Mouse (Mus musculus): ENCODE results near the gene Them5. TPM values are rescaled to one million over a fixed set of nuclear protein-coding genes. Genes with fewer than 3 reads are reported as not detected.

The Them5 gene
- polyA plus RNA-seq, 1 experiment, result 0.35 TPM

- no peaks in the 10 kb centered on the region for H3K27me3 ChIP-seq (ENCODE audit: control insufficient read depth, insufficient read depth, low read length)
- 95% methylated on average over 6 of the region's 6 CpGs for WGBS
- TF ChIP-seq CTCF (IDR thresholded peaks at IDR 0.05; ENCODE audit: borderline replicate concordance, control insufficient read depth, extremely low read depth, insufficient read depth, low read length, poor library complexity) (no peak), POLR2A (IDR thresholded peaks at IDR 0.05; ENCODE audit: control insufficient read depth, extremely low read depth, insufficient read depth, low read length, poor library complexity) (no peak)
- H3K27ac ChIP-seq (ENCODE audit: control insufficient read depth, insufficient read depth, low read length), result no peak overlapping the region
- no peak overlapping the region for H3K4me3 ChIP-seq (ENCODE audit: control insufficient read depth, insufficient read depth, low read length)
- no peak for DNase-seq
- peaks cover 32% of the 10 kb centered on the region for H3K4me1 ChIP-seq (replicated peaks; ENCODE audit: control insufficient read depth, insufficient read depth, low read length)
- peaks cover 22% of the 10 kb centered on the region for H3K36me3 ChIP-seq (ENCODE audit: control insufficient read depth, insufficient read depth, low read length)
These were observed 25.6 kb downstream of the Them5 start for GRCm38 (mm10) chr3:94367511-94367910.

GRCm38 (mm10) chr3:94368631-94369030 lies 26.7 kb downstream of the Them5 start:
- H3K36me3 ChIP-seq (ENCODE audit: control insufficient read depth, insufficient read depth, low read length), result peaks cover 22% of the 10 kb centered on the region
- no peak overlapping the region for H3K27ac ChIP-seq (ENCODE audit: control insufficient read depth, insufficient read depth, low read length)
- 15% methylated on average over 6 of the region's 6 CpGs for WGBS
- no peaks in the 10 kb centered on the region for H3K27me3 ChIP-seq (ENCODE audit: control insufficient read depth, insufficient read depth, low read length)
- peaks cover 43% of the 10 kb centered on the region for H3K4me1 ChIP-seq (replicated peaks; ENCODE audit: control insufficient read depth, insufficient read depth, low read length)
- DNase-seq, result no peak
- TF ChIP-seq POLR2A (IDR thresholded peaks at IDR 0.05; ENCODE audit: control insufficient read depth, extremely low read depth, insufficient read depth, low read length, poor library complexity), result no peak
- TF ChIP-seq CTCF (IDR thresholded peaks at IDR 0.05; ENCODE audit: borderline replicate concordance, control insufficient read depth, extremely low read depth, insufficient read depth, low read length, poor library complexity), result no peak
- no peak overlapping the region for H3K4me3 ChIP-seq (ENCODE audit: control insufficient read depth, insufficient read depth, low read length)

GRCm38 (mm10) chr3:94369709-94370108 lies 27.8 kb downstream of the Them5 start:
- TF ChIP-seq POLR2A (IDR thresholded peaks at IDR 0.05; ENCODE audit: control insufficient read depth, extremely low read depth, insufficient read depth, low read length, poor library complexity) (no peak), CTCF (IDR thresholded peaks at IDR 0.05; ENCODE audit: borderline replicate concordance, control insufficient read depth, extremely low read depth, insufficient read depth, low read length, poor library complexity) (no peak)
- H3K4me1 ChIP-seq (replicated peaks; ENCODE audit: control insufficient read depth, insufficient read depth, low read length), result peaks cover 47% of the 10 kb centered on the region
- H3K27ac ChIP-seq (ENCODE audit: control insufficient read depth, insufficient read depth, low read length), result no peak overlapping the region
- DNase-seq, result no peak
- no peaks in the 10 kb centered on the region for H3K27me3 ChIP-seq (ENCODE audit: control insufficient read depth, insufficient read depth, low read length)
- H3K4me3 ChIP-seq (ENCODE audit: control insufficient read depth, insufficient read depth, low read length), result no peak overlapping the region
- 81% methylated on average over 2 of the region's 2 CpGs for WGBS
- peaks cover 17% of the 10 kb centered on the region for H3K36me3 ChIP-seq (ENCODE audit: control insufficient read depth, insufficient read depth, low read length)

- DNase-seq, result no peak
These were observed 29.7 kb downstream of the Them5 start for GRCm38 (mm10) chr3:94371637-94372036.

GRCm38 (mm10) chr3:94372038-94372437 lies 30.1 kb downstream of the Them5 start:
- peaks cover 1% of the 10 kb centered on the region; the same call in 1 of the 2 replicates for H3K36me3 ChIP-seq (ENCODE audit: control insufficient read depth, insufficient read depth, low read length)
- no peak for TF ChIP-seq POLR2A (IDR thresholded peaks at IDR 0.05; ENCODE audit: control insufficient read depth, extremely low read depth, insufficient read depth, low read length, poor library complexity)
- TF ChIP-seq CTCF (IDR thresholded peaks at IDR 0.05; ENCODE audit: borderline replicate concordance, control insufficient read depth, extremely low read depth, insufficient read depth, low read length, poor library complexity), result no peak
- H3K4me3 ChIP-seq (ENCODE audit: control insufficient read depth, insufficient read depth, low read length), result no peak overlapping the region
- 57% methylated on average over 3 of the region's 3 CpGs for whole genome bisulfite sequencing
- H3K4me1 ChIP-seq (replicated peaks; ENCODE audit: control insufficient read depth, insufficient read depth, low read length), result peaks cover 59% of the 10 kb centered on the region
- DNase-seq, result no peak
- H3K27ac ChIP-seq (ENCODE audit: control insufficient read depth, insufficient read depth, low read length), result no peak overlapping the region
- no peaks in the 10 kb centered on the region for H3K27me3 ChIP-seq (ENCODE audit: control insufficient read depth, insufficient read depth, low read length)

More at GRCm38 (mm10) chr3:94371637-94372036, 29.7 kb downstream of the Them5 start:
- H3K4me1 ChIP-seq (replicated peaks; ENCODE audit: control insufficient read depth, insufficient read depth, low read length), result peaks cover 59% of the 10 kb centered on the region
- no peaks in the 10 kb centered on the region for H3K27me3 ChIP-seq (ENCODE audit: control insufficient read depth, insufficient read depth, low read length)
- H3K27ac ChIP-seq (ENCODE audit: control insufficient read depth, insufficient read depth, low read length), result no peak overlapping the region
- TF ChIP-seq POLR2A (IDR thresholded peaks at IDR 0.05; ENCODE audit: control insufficient read depth, extremely low read depth, insufficient read depth, low read length, poor library complexity), result no peak
- TF ChIP-seq CTCF (IDR thresholded peaks at IDR 0.05; ENCODE audit: borderline replicate concordance, control insufficient read depth, extremely low read depth, insufficient read depth, low read length, poor library complexity), result no peak
- WGBS, result 81% methylated on average over 11 of the region's 11 CpGs
- H3K4me3 ChIP-seq (ENCODE audit: control insufficient read depth, insufficient read depth, low read length), result no peak overlapping the region
- H3K36me3 ChIP-seq (ENCODE audit: control insufficient read depth, insufficient read depth, low read length), result peaks cover 3% of the 10 kb centered on the region; the same call in 1 of the 2 replicates

GRCm38 (mm10) chr3:94372641-94373040 lies 30.7 kb downstream of the Them5 start, which contains the start of gene Rorc:
Rorc (plus strand) TSS chr3:94372794.
- Histone ChIP-seq H3K27me3 (ENCODE audit: control insufficient read depth, insufficient read depth, low read length) (no peaks in the 10 kb centered on the region), H3K4me1 (replicated peaks; ENCODE audit: control insufficient read depth, insufficient read depth, low read length) (peaks cover 59% of the 10 kb centered on the region), H3K36me3 (ENCODE audit: control insufficient read depth, insufficient read depth, low read length) (no peaks in the 10 kb centered on the region; the same call in 1 of the 2 replicates), H3K27ac (ENCODE audit: control insufficient read depth, insufficient read depth, low read length) (peak within 1 kb of the TSS; percentile 10; the same call in 1 of the 2 replicates), H3K4me3 (ENCODE audit: control insufficient read depth, insufficient read depth, low read length) (peak within 1 kb of the TSS; percentile 16)
- TF ChIP-seq CTCF (IDR thresholded peaks at IDR 0.05; ENCODE audit: borderline replicate concordance, control insufficient read depth, extremely low read depth, insufficient read depth, low read length, poor library complexity) (no peak), POLR2A (IDR thresholded peaks at IDR 0.05; ENCODE audit: control insufficient read depth, extremely low read depth, insufficient read depth, low read length, poor library complexity) (no peak)
- DNase-seq, result no peak
- 79% methylated on average over 5 of the region's 5 CpGs for WGBS

GRCm38 (mm10) chr3:94373090-94373489 lies 31.2 kb downstream of the Them5 start:
- no peak for DNase-seq
- TF ChIP-seq POLR2A (IDR thresholded peaks at IDR 0.05; ENCODE audit: control insufficient read depth, extremely low read depth, insufficient read depth, low read length, poor library complexity) (no peak), CTCF (IDR thresholded peaks at IDR 0.05; ENCODE audit: borderline replicate concordance, control insufficient read depth, extremely low read depth, insufficient read depth, low read length, poor library complexity) (no peak)
- Histone ChIP-seq H3K4me1 (replicated peaks; ENCODE audit: control insufficient read depth, insufficient read depth, low read length) (peaks cover 58% of the 10 kb centered on the region), H3K36me3 (ENCODE audit: control insufficient read depth, insufficient read depth, low read length) (no peaks in the 10 kb centered on the region; the same call in 1 of the 2 replicates), H3K27me3 (ENCODE audit: control insufficient read depth, insufficient read depth, low read length) (no peaks in the 10 kb centered on the region), H3K4me3 (ENCODE audit: control insufficient read depth, insufficient read depth, low read length) (peak overlapping the region; percentile 16), H3K27ac (ENCODE audit: control insufficient read depth, insufficient read depth, low read length) (peak overlapping the region; percentile 10; the same call in 1 of the 2 replicates)
- 12% methylated on average over 10 of the region's 10 CpGs for WGBS
